In genomic region chr16:20673706-20674303, GRCm38 (mm10) we compare ENCODE assay signal across 8 mouse cellular contexts. TPM values are rescaled to one million over a fixed set of nuclear protein-coding genes. Genes with fewer than 3 reads are reported as not detected.
DNase-seq lines count a peak whose midpoint lies in the region; ATAC-seq and TF ChIP-seq lines count a peak whose summit lies in the region.

No protein-coding gene starts in this region.

- peak; percentile 70 for ATAC-seq in G1E (ENCODE audit: extremely low read depth, insufficient number of reproducible peaks, low FRiP score, poor library complexity, severe bottlenecking)
- ATAC-seq in hematopoietic stem cell, adult 5-6 weeks (replicated peaks in 1 of 2; ENCODE audit: insufficient read depth in 1 of 2, low FRiP score in 2 of 2, low TSS enrichment in 1 of 2, low read depth in 1 of 2, poor library complexity in 2 of 2, severe bottlenecking in 2 of 2): peak; percentile 4 to 14; a peak in 1 of 4 replicates
- ATAC-seq in limb, embryonic 13.5 days (ENCODE audit: low FRiP score, low read depth): no peak
- no peak for ATAC-seq in neural tube, embryonic 13.5 days (ENCODE audit: low read depth)

- H3K4me3 ChIP-seq in G1E (ENCODE audit: low read depth, low read length): peak overlapping the region; percentile 85
- H3K4me3 ChIP-seq in embryonic facial prominence, embryonic 10.5 days: peak overlapping the region; percentile 100
- H3K4me3 ChIP-seq in limb, embryonic 13.5 days: peak overlapping the region; percentile 95
- peak overlapping the region; percentile 81 for H3K4me3 ChIP-seq in neural tube, embryonic 13.5 days

- peak overlapping the region; percentile 99 for H3K4me2 ChIP-seq in limb, embryonic 13.5 days (replicated peaks)
- peak overlapping the region; percentile 95 for H3K4me2 ChIP-seq in neural tube, embryonic 13.5 days

- H3K9ac ChIP-seq in limb, embryonic 13.5 days: peak overlapping the region; percentile 98
- peak overlapping the region; percentile 93 for H3K9ac ChIP-seq in neural tube, embryonic 13.5 days

- peak overlapping the region; percentile 98 for H3K27ac ChIP-seq in embryonic facial prominence, embryonic 10.5 days (replicated peaks)
- H3K27ac ChIP-seq in limb, embryonic 13.5 days: peak overlapping the region; percentile 94
- H3K27ac ChIP-seq in neural tube, embryonic 13.5 days (replicated peaks): peak overlapping the region; percentile 93

- DNase-seq in 3134 (ENCODE audit: extremely low read depth, insufficient read length, low spot score) (peak; percentile 44), G1E (ENCODE audit: low spot score) (peak; percentile 85)
- DNase-seq in embryonic facial prominence, embryonic 10.5 days (ENCODE audit: low spot score): peak; percentile 43
- no peak for DNase-seq in frontal cortex, postnatal 25 days (ENCODE audit: low spot score in 2 of 2)
- DNase-seq in layer of hippocampus, postnatal 14 days (ENCODE audit: low spot score in 2 of 2): no peak

- peaks cover 59% of the 10 kb centered on the region for H3K4me1 ChIP-seq in G1E (ENCODE audit: insufficient read depth, low read depth, low read length)
- peaks cover 26% of the 10 kb centered on the region for H3K4me1 ChIP-seq in embryonic facial prominence, embryonic 10.5 days
- H3K4me1 ChIP-seq in limb, embryonic 13.5 days: peaks cover 29% of the 10 kb centered on the region
- peaks cover 29% of the 10 kb centered on the region for H3K4me1 ChIP-seq in neural tube, embryonic 13.5 days (replicated peaks)

- no peaks in the 10 kb centered on the region for H3K27me3 ChIP-seq in G1E (ENCODE audit: insufficient read depth, low read length)
- no peaks in the 10 kb centered on the region for H3K27me3 ChIP-seq in embryonic facial prominence, embryonic 10.5 days (replicated peaks; ENCODE audit: low read depth, poor library complexity, severe bottlenecking)
- H3K27me3 ChIP-seq in limb, embryonic 13.5 days: no peaks in the 10 kb centered on the region
- H3K27me3 ChIP-seq in neural tube, embryonic 13.5 days: no peaks in the 10 kb centered on the region

- WGBS in embryonic facial prominence, embryonic 10.5 days: 12% methylated on average over 14 of the region's 14 CpGs
- WGBS in limb, embryonic 13.5 days: 9% methylated on average over 14 of the region's 14 CpGs
- whole genome bisulfite sequencing in neural tube, embryonic 13.5 days: 16% methylated on average over 14 of the region's 14 CpGs

- peaks cover 53% of the 10 kb centered on the region for H3K36me3 ChIP-seq in G1E (replicated peaks)
- H3K36me3 ChIP-seq in embryonic facial prominence, embryonic 10.5 days (replicated peaks): peaks cover 51% of the 10 kb centered on the region
- peaks cover 46% of the 10 kb centered on the region for H3K36me3 ChIP-seq in limb, embryonic 13.5 days
- peaks cover 43% of the 10 kb centered on the region for H3K36me3 ChIP-seq in neural tube, embryonic 13.5 days

- no peak for TF ChIP-seq CTCF in G1E (IDR thresholded peaks at IDR 0.05; ENCODE audit: low read depth, low read length)

- H3K9me3 ChIP-seq in G1E (replicated peaks): no peaks in the 10 kb centered on the region
- no peaks in the 10 kb centered on the region for H3K9me3 ChIP-seq in embryonic facial prominence, embryonic 10.5 days
- no peaks in the 10 kb centered on the region for H3K9me3 ChIP-seq in limb, embryonic 13.5 days
- H3K9me3 ChIP-seq in neural tube, embryonic 13.5 days: no peaks in the 10 kb centered on the region

RNA-seq across cellular contexts. Expression of gene Eif4g1, which starts 5.7 kb away (rescaled TPM):
- total RNA-seq in G1E (2014; fragmentation: Nextera tagmentation): 325 and 411 TPM in 2 replicates
- total RNA-seq in G1E (2017): 257 and 270 TPM in 2 replicates
- 957 and 1,213 TPM in 2 replicates for polyA plus RNA-seq in G1E (2012)
- polyA plus RNA-seq in embryonic facial prominence, embryonic 10.5 days (2016; fragmentation: Nextera tagmentation; extraction: Ambion mirVana): 251 and 260 TPM in 2 replicates
- 212 and 290 TPM in 2 replicates for total RNA-seq in hematopoietic stem cell, adult 5-6 weeks (2017)
- 175 and 183 TPM in 2 replicates for polyA plus RNA-seq in limb, embryonic 13.5 days (2015; fragmentation: Nextera tagmentation; extraction: Ambion mirVana)
- polyA plus RNA-seq in neural tube, embryonic 13.5 days (2015; fragmentation: Nextera tagmentation; extraction: Ambion mirVana): 141 and 144 TPM in 2 replicates
- 100 to 1,000 TPM; 336 to 340 TPM for total RNA-seq in layer of hippocampus, postnatal 14 days (2021)

RNA-seq across cellular contexts. Expression of gene Fam131a, which starts 19.2 kb away (rescaled TPM):
- total RNA-seq in G1E (2014; fragmentation: Nextera tagmentation) (3.1 and 3.9 TPM in 2 replicates), G1E (2017) (1.2 and 2.6 TPM in 2 replicates)
- polyA plus RNA-seq in G1E (2012): 9.5 and 10.1 TPM in 2 replicates
- polyA plus RNA-seq in embryonic facial prominence, embryonic 10.5 days (2016; fragmentation: Nextera tagmentation; extraction: Ambion mirVana): 2.9 and 4.8 TPM in 2 replicates
- total RNA-seq in hematopoietic stem cell, adult 5-6 weeks (2017): 0.65 and 1.1 TPM in 2 replicates
- polyA plus RNA-seq in limb, embryonic 13.5 days (2015; fragmentation: Nextera tagmentation; extraction: Ambion mirVana): 8.5 and 10.4 TPM in 2 replicates
- 26.3 and 27.8 TPM in 2 replicates for polyA plus RNA-seq in neural tube, embryonic 13.5 days (2015; fragmentation: Nextera tagmentation; extraction: Ambion mirVana)
- 100 to 1,000 TPM; 432 to 446 TPM for total RNA-seq in layer of hippocampus, postnatal 14 days (2021)

RNA-seq across cellular contexts. Expression of gene Psmd2, which starts 22.4 kb away (rescaled TPM):
- total RNA-seq in G1E (2014; fragmentation: Nextera tagmentation): 175 and 205 TPM in 2 replicates
- total RNA-seq in G1E (2017): 246 and 273 TPM in 2 replicates
- 349 and 352 TPM in 2 replicates for polyA plus RNA-seq in G1E (2012)
- polyA plus RNA-seq in embryonic facial prominence, embryonic 10.5 days (2016; fragmentation: Nextera tagmentation; extraction: Ambion mirVana): 520 and 530 TPM in 2 replicates
- 136 and 211 TPM in 2 replicates for total RNA-seq in hematopoietic stem cell, adult 5-6 weeks (2017)
- 342 and 355 TPM in 2 replicates for polyA plus RNA-seq in limb, embryonic 13.5 days (2015; fragmentation: Nextera tagmentation; extraction: Ambion mirVana)
- polyA plus RNA-seq in neural tube, embryonic 13.5 days (2015; fragmentation: Nextera tagmentation; extraction: Ambion mirVana): 352 and 361 TPM in 2 replicates
- 100 to 1,000 TPM; 239 to 245 TPM for total RNA-seq in layer of hippocampus, postnatal 14 days (2021)

RNA-seq across cellular contexts. Expression of gene Polr2h, which starts 43.7 kb away (rescaled TPM):
- total RNA-seq in G1E (2014; fragmentation: Nextera tagmentation) (17.5 and 22.7 TPM in 2 replicates), G1E (2017) (95.7 and 97.6 TPM in 2 replicates)
- 3.3 and 6.1 TPM in 2 replicates for polyA plus RNA-seq in G1E (2012)
- polyA plus RNA-seq in embryonic facial prominence, embryonic 10.5 days (2016; fragmentation: Nextera tagmentation; extraction: Ambion mirVana): 151 and 153 TPM in 2 replicates
- total RNA-seq in hematopoietic stem cell, adult 5-6 weeks (2017): 79.3 and 81.7 TPM in 2 replicates
- 117 and 118 TPM in 2 replicates for polyA plus RNA-seq in limb, embryonic 13.5 days (2015; fragmentation: Nextera tagmentation; extraction: Ambion mirVana)
- 89.9 and 92.3 TPM in 2 replicates for polyA plus RNA-seq in neural tube, embryonic 13.5 days (2015; fragmentation: Nextera tagmentation; extraction: Ambion mirVana)
- total RNA-seq in layer of hippocampus, postnatal 14 days (2021): 10 to 100 TPM; 22.4 to 25.7 TPM

RNA-seq across cellular contexts. Expression of gene Clcn2, which starts 43.7 kb away (rescaled TPM):
- total RNA-seq in G1E (2014; fragmentation: Nextera tagmentation) (25.8 and 26.7 TPM in 2 replicates), G1E (2017) (16.4 and 23.3 TPM in 2 replicates)
- 32.6 and 55.5 TPM in 2 replicates for polyA plus RNA-seq in G1E (2012)
- polyA plus RNA-seq in embryonic facial prominence, embryonic 10.5 days (2016; fragmentation: Nextera tagmentation; extraction: Ambion mirVana): 13.9 and 15.9 TPM in 2 replicates
- total RNA-seq in hematopoietic stem cell, adult 5-6 weeks (2017): 2.8 and 4.2 TPM in 2 replicates
- polyA plus RNA-seq in limb, embryonic 13.5 days (2015; fragmentation: Nextera tagmentation; extraction: Ambion mirVana): 23.3 and 23.5 TPM in 2 replicates
- polyA plus RNA-seq in neural tube, embryonic 13.5 days (2015; fragmentation: Nextera tagmentation; extraction: Ambion mirVana): 30.8 and 31.4 TPM in 2 replicates
- 10 to 100 TPM; 49.9 to 60.4 TPM for total RNA-seq in layer of hippocampus, postnatal 14 days (2021)

Comparison
In these comparisons a context has a peak if more than half of its experiments do, and no peak if none do; other contexts are left out.
1. DNase-seq: peak in 3134 (single experiment), G1E (single experiment) and embryonic facial prominence, embryonic 10.5 days (single experiment); none in frontal cortex, postnatal 25 days (0 of 2) and layer of hippocampus, postnatal 14 days (0 of 2).
2. ATAC-seq: peak in G1E (single experiment) and hematopoietic stem cell, adult 5-6 weeks (2 of 2); none in limb, embryonic 13.5 days (single experiment) and neural tube, embryonic 13.5 days (single experiment).
3. Peak in every context shown above with its lines, with median percentiles within 50 percentile points of each other: H3K4me3 ChIP-seq and H3K27ac ChIP-seq.